Mouse (Mus musculus): ENCODE results near the gene Polk. TPM values are rescaled to one million over a fixed set of nuclear protein-coding genes. Genes with fewer than 3 reads are reported as not detected.
A peak's percentile ranks its signal among the peaks of the same experiment; 100 is the strongest.

Polk gene
- total RNA-seq (2015; ENCODE audit: low replicate concordance) (0.58 and 5.6 TPM in 2 replicates), total RNA-seq (2017; ENCODE audit: low replicate concordance) (3.3 and 6.6 TPM in 2 replicates)

- ATAC-seq (replicated peaks; ENCODE audit: low FRiP score, poor library complexity, severe bottlenecking) = peak; percentile 96
Observed at GRCm38 (mm10) chr13:96542081-96542889, at the start of gene Polk, which contains the start of gene Col4a3bp. Gene Polk (minus strand): TSS chr13:96542579. Gene Col4a3bp (plus strand): TSS chr13:96542618.

GRCm38 (mm10) chr13:96588642-96589041 is 46.3 kb upstream of the Polk start:
- no peak for ATAC-seq (replicated peaks; ENCODE audit: low FRiP score, poor library complexity, severe bottlenecking)

- ATAC-seq (replicated peaks; ENCODE audit: low FRiP score, poor library complexity, severe bottlenecking) = no peak
Observed at GRCm38 (mm10) chr13:96586540-96586939, 44.2 kb upstream of the Polk start.

- ATAC-seq (replicated peaks; ENCODE audit: low FRiP score, poor library complexity, severe bottlenecking) = no peak
Observed at GRCm38 (mm10) chr13:96584201-96584600, 41.8 kb upstream of the Polk start.

GRCm38 (mm10) chr13:96579979-96580378 is 37.6 kb upstream of the Polk start:
- ATAC-seq (replicated peaks; ENCODE audit: low FRiP score, poor library complexity, severe bottlenecking) = no peak

- no peak for ATAC-seq (replicated peaks; ENCODE audit: low FRiP score, poor library complexity, severe bottlenecking)
Observed at GRCm38 (mm10) chr13:96579104-96579503, 36.7 kb upstream of the Polk start.

- no peak for ATAC-seq (replicated peaks; ENCODE audit: low FRiP score, poor library complexity, severe bottlenecking)
Observed at GRCm38 (mm10) chr13:96574170-96574569, 31.8 kb upstream of the Polk start.

GRCm38 (mm10) chr13:96571016-96571361 is 28.6 kb upstream of the Polk start:
- ATAC-seq (replicated peaks; ENCODE audit: low FRiP score, poor library complexity, severe bottlenecking) = no peak

- no peak for ATAC-seq (replicated peaks; ENCODE audit: low FRiP score, poor library complexity, severe bottlenecking)
Observed at GRCm38 (mm10) chr13:96570313-96571015, 28.1 kb upstream of the Polk start.

GRCm38 (mm10) chr13:96567977-96568376 is 25.6 kb upstream of the Polk start:
- no peak for ATAC-seq (replicated peaks; ENCODE audit: low FRiP score, poor library complexity, severe bottlenecking)

GRCm38 (mm10) chr13:96555099-96555498 is 12.7 kb upstream of the Polk start:
- no peak for ATAC-seq (replicated peaks; ENCODE audit: low FRiP score, poor library complexity, severe bottlenecking)

- no peak for ATAC-seq (replicated peaks; ENCODE audit: low FRiP score, poor library complexity, severe bottlenecking)
Observed at GRCm38 (mm10) chr13:96547941-96548340, 5.6 kb upstream of the Polk start.

- ATAC-seq (replicated peaks; ENCODE audit: low FRiP score, poor library complexity, severe bottlenecking) = no peak
Observed at GRCm38 (mm10) chr13:96547250-96547649, 4.9 kb upstream of the Polk start.

- no peak for ATAC-seq (replicated peaks; ENCODE audit: low FRiP score, poor library complexity, severe bottlenecking)
Observed at GRCm38 (mm10) chr13:96544506-96544905, 2.1 kb upstream of the Polk start.

GRCm38 (mm10) chr13:96542901-96543891 is 817 bp upstream of the Polk start:
- peak; percentile 41 for ATAC-seq (replicated peaks; ENCODE audit: low FRiP score, poor library complexity, severe bottlenecking)

- ATAC-seq (replicated peaks; ENCODE audit: low FRiP score, poor library complexity, severe bottlenecking) = no peak
Observed at GRCm38 (mm10) chr13:96541381-96541780, 998 bp downstream of the Polk start.

- no peak for ATAC-seq (replicated peaks; ENCODE audit: low FRiP score, poor library complexity, severe bottlenecking)
Observed at GRCm38 (mm10) chr13:96538103-96538502, 4.3 kb downstream of the Polk start.

- no peak for ATAC-seq (replicated peaks; ENCODE audit: low FRiP score, poor library complexity, severe bottlenecking)
Observed at GRCm38 (mm10) chr13:96536821-96537572, 5.4 kb downstream of the Polk start.

GRCm38 (mm10) chr13:96533742-96534141 is 8.6 kb downstream of the Polk start:
- ATAC-seq (replicated peaks; ENCODE audit: low FRiP score, poor library complexity, severe bottlenecking) = no peak
